Mouse (Mus musculus) lung, postnatal 0 days (tissue): ENCODE measurements at regions not wholly inside any gene's neighbourhood (a gene's known extent, or its start where the extent isn't known, plus 50 kb on each side); places are given as distances from the start of the nearest gene placed in this dataset.

Source experiments
- CTCF ChIP-seq: IDR thresholded peaks from 2 replicates; pipeline ENCODE4 v1.5.1; 2016; ENCODE audit warnings: antibody characterized with exemption, mild to moderate bottlenecking
- EP300 ChIP-seq: IDR thresholded peaks from 2 replicates; pipeline ENCODE4 v1.6.1; 2016; ENCODE audit warnings: antibody characterized with exemption, mild to moderate bottlenecking, control low read depth

GRCm38 (mm10) chr3:141051685-141052084 is 160.5 kb downstream of the Pdha2 start:
- TF ChIP-seq CTCF (no peak), EP300 (no peak)
